Mouse (Mus musculus) left cerebral cortex, adult 2 months (tissue): Measurements from ENCODE around the gene Nt5c3b. TPM values are rescaled to one million over a fixed set of nuclear protein-coding genes. Genes with fewer than 3 reads are reported as not detected.

Experiments used
- DNase-seq, 2 experiments: peaks; one replicate each; pipeline ENCODE4 v3.0.0; 2021 to 2022; ENCODE audit warnings: low spot score in 2 of 2, mixed read lengths in 1 of 2; ENCODE audit errors: extremely low spot score in 1 of 2
- H3K27ac ChIP-seq: fragments of 200-600 bp; 2 replicates; pipeline ENCODE4 v1.8.1; 2022
- H3K4me3 ChIP-seq: fragments of 200-600 bp; 2 replicates; pipeline ENCODE4 v1.8.1; 2022
- CTCF ChIP-seq: fragments of 200-600 bp; IDR thresholded peaks from 2 replicates; pipeline ENCODE4 v1.8.1; 2022; ENCODE audit warnings: antibody characterized with exemption, mild to moderate bottlenecking, moderate library complexity
- intact Hi-C: fragments of 180-260 bp; cut with DNase I; formaldehyde crosslinking; loops from one replicate; pipeline ENCODE4 v1.15.1; 2025
- total RNA-seq, 2 experiments: library from RNA; stranded (reverse); gene quantifications; 2 replicates each; pipeline ENCODE4 v1.2.3; 2021

Gene Nt5c3b
- total RNA-seq, 2 experiments from 2014 or later: 48.4 to 64.1 TPM

- no peak for DNase-seq
- TF ChIP-seq CTCF: no peak; the same call in 1 of the 2 replicates
- intact Hi-C loops: no loop called here
- Histone ChIP-seq H3K27ac (peak overlapping the region; percentile 72), H3K4me3 (peak overlapping the region; percentile 89)
These were observed 45.6 kb downstream of the Nt5c3b start for GRCm38 (mm10) chr11:100395861-100396631.

GRCm38 (mm10) chr11:100395200-100395599 is 46.4 kb downstream of the Nt5c3b start:
- intact Hi-C loops: no loop called here
- Histone ChIP-seq H3K4me3 (peak overlapping the region; percentile 89), H3K27ac (peak overlapping the region; percentile 72)
- no peak for DNase-seq
- no peak for TF ChIP-seq CTCF

GRCm38 (mm10) chr11:100394353-100395074 is 47.1 kb downstream of the Nt5c3b start:
- intact Hi-C loops: no loop called here
- Histone ChIP-seq H3K27ac (peak overlapping the region; percentile 72; the same call in 1 of the 2 replicates), H3K4me3 (no peak overlapping the region; the same call in 1 of the 2 replicates)
- TF ChIP-seq CTCF: no peak
- DNase-seq: no peak

DNA sequence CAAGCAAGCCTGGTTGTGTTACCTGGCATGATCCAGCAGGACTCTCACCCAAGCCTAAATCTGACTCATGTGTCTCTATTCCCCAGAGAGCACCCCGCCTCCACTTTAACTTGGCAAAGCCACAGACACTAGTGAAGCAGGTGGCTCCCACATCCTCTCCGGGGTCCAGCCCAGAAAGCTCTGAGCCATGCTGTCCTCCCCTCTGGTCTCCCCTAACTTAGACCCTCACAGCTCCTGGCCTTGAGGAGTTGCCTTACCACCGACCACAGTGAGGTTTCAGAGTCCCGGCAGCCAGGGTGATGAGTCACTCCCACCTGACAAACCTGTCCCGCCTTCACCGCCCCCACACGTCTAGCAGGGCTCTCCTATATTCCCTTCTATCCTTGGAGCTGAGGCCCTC is 47.9 kb downstream of the Nt5c3b start:
- peak in 1 of 2 experiments; percentile 38 for DNase-seq
- TF ChIP-seq CTCF: no peak
- Histone ChIP-seq H3K4me3 (no peak overlapping the region), H3K27ac (peak overlapping the region; percentile 51; the same call in 1 of the 2 replicates)
- intact Hi-C loops: no loop called here

DNA sequence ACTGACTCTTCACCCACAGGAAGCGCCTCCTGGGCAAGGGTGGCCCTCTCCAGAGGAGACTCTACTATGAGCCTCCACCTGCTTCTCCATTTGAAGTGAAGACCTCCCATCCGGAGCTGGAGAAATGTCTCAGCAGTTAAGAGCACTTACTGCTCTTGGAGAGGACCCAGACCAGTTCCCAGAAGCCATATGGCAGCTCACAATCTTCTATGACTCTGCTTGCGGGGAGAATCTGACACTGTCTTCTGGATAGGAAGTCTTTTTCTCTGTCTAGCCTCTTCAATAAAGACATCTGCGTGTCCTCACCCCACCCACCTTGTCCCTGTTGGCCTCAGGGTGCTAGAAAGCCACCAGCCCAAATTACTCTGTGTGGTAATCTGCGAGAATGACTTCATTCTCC is 48.6 kb downstream of the Nt5c3b start:
- DNase-seq: no peak
- no peak for TF ChIP-seq CTCF
- no peak overlapping the region for H3K4me3 ChIP-seq
- intact Hi-C loops: no loop called here
- peak overlapping the region; percentile 51; the same call in 1 of the 2 replicates for H3K27ac ChIP-seq

- H3K27ac ChIP-seq: peak overlapping the region; percentile 60; the same call in 1 of the 2 replicates
- TF ChIP-seq CTCF: no peak
- H3K4me3 ChIP-seq: no peak overlapping the region
- no peak for DNase-seq
- intact Hi-C loops: no loop called here
These were observed 49.7 kb downstream of the Nt5c3b start for GRCm38 (mm10) chr11:100391884-100392345.

GRCm38 (mm10) chr11:100391081-100391883 is 50.3 kb downstream of the Nt5c3b start:
- H3K4me3 ChIP-seq: no peak overlapping the region
- peak; percentile 31 for TF ChIP-seq CTCF
- intact Hi-C loops: no loop called here
- peak in 1 of 2 experiments; percentile 40 for DNase-seq
- H3K27ac ChIP-seq: peak overlapping the region; percentile 60

DNA sequence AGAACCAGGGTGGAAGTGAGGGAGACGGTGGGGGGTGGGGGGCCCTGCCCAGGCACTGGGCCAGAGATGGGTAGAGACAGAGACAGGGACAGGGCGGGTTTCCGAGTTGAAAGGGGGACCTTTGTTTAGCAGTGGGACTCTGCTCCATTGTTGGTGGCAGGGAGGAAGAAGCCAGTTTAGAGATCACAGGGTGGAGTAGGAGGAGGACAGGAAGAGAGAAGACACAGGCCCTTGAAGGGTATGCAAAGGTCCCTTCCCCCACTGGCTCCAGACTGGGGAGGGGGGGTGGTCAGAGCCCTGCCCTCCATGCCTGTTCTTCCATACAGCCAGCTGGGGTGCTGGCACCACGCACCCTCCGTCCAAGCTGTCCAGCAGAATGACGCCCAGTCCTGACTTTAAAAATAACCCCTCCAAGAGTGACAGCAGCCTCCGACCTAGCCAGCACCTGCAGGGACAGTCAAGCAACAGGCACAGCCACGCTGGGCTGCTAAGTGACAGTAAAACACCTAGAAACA is 51.6 kb downstream of the Nt5c3b start:
- DNase-seq: no peak
- Histone ChIP-seq H3K4me3 (no peak overlapping the region), H3K27ac (peak overlapping the region; percentile 60)
- TF ChIP-seq CTCF: no peak
- intact Hi-C loops: no loop called here

DNA sequence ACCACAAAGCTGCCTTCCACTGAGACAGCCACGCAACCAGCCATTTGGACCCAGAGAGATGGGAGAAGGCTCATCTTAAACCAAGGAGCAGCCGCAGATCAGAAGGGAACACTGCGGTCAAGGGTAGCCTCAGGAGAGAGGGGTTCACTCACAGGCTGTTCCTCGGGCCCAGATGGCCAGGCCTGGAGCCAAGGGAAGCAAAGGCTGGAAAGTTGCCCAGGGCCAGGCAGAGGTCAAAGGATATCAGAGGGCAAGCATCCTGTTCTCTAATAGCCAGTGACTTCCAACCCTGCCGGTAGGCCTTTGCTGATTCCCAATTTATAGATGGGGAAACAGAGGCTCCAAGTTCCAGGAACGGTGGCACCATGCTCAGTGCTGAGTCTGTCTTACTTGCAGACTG is 53.0 kb downstream of the Nt5c3b start:
- Histone ChIP-seq H3K27ac (peak overlapping the region; percentile 48), H3K4me3 (no peak overlapping the region)
- no peak for DNase-seq
- intact Hi-C loops: no loop called here
- TF ChIP-seq CTCF: no peak

GRCm38 (mm10) chr11:100387589-100388375 is 53.8 kb downstream of the Nt5c3b start:
- no peak for TF ChIP-seq CTCF
- H3K27ac ChIP-seq: peak overlapping the region; percentile 48
- DNase-seq: peak in 1 of 2 experiments; percentile 63
- H3K4me3 ChIP-seq: no peak overlapping the region
- intact Hi-C loops: no loop called here

GRCm38 (mm10) chr11:100387111-100387510 is 54.5 kb downstream of the Nt5c3b start:
- TF ChIP-seq CTCF: no peak
- no peak overlapping the region for H3K4me3 ChIP-seq
- H3K27ac ChIP-seq: no peak overlapping the region
- no peak for DNase-seq
- intact Hi-C loops: no loop called here
